Mouse (Mus musculus): Measurements from ENCODE around the gene Ift22.
"Not testable (repeated sequence)": the region's sequence is repeated elsewhere in the genome, so short reads cannot be mapped to it uniquely, and the experiment has no call there.

Gene Ift22

GRCm38 (mm10) chr5:136905630-136906029 lies 2.3 kb upstream of the Ift22 start:
- DNase-seq (ENCODE audit: low read depth, low spot score) = peak; percentile 71

- DNase-seq (ENCODE audit: low read depth, low spot score) = no peak
Measured at GRCm38 (mm10) chr5:136907587-136907986, 363 bp upstream of the Ift22 start.

GRCm38 (mm10) chr5:136914183-136914582 lies 6.2 kb downstream of the Ift22 start:
- DNase-seq (ENCODE audit: low read depth, low spot score) = no peak

GRCm38 (mm10) chr5:136917613-136918242 lies 9.8 kb downstream of the Ift22 start:
- DNase-seq (ENCODE audit: low read depth, low spot score) = no peak

- DNase-seq (ENCODE audit: low read depth, low spot score) = peak; percentile 91
Measured at GRCm38 (mm10) chr5:136918655-136919472, 10.9 kb downstream of the Ift22 start.

- DNase-seq (ENCODE audit: low read depth, low spot score) = no peak
Measured at GRCm38 (mm10) chr5:136919546-136920301, 11.8 kb downstream of the Ift22 start.

GRCm38 (mm10) chr5:136922830-136923229 lies 14.9 kb downstream of the Ift22 start:
- DNase-seq (ENCODE audit: low read depth, low spot score) = no peak

- no peak for DNase-seq (ENCODE audit: low read depth, low spot score)
Measured at GRCm38 (mm10) chr5:136923751-136924478, 16.0 kb downstream of the Ift22 start.

- DNase-seq (ENCODE audit: low read depth, low spot score) = peak; percentile 88
Measured at GRCm38 (mm10) chr5:136929073-136929472, 21.1 kb downstream of the Ift22 start.

- DNase-seq (ENCODE audit: low read depth, low spot score) = no peak
Measured at GRCm38 (mm10) chr5:136931896-136932295, 23.9 kb downstream of the Ift22 start.

- DNase-seq (ENCODE audit: low read depth, low spot score) = peak; percentile 17
Measured at GRCm38 (mm10) chr5:136932956-136933355, 25.0 kb downstream of the Ift22 start.

- DNase-seq (ENCODE audit: low read depth, low spot score) = no peak
Measured at GRCm38 (mm10) chr5:136933930-136934329, 26.0 kb downstream of the Ift22 start.

- DNase-seq (ENCODE audit: low read depth, low spot score) = peak; percentile 48
Measured at GRCm38 (mm10) chr5:136935905-136936695, 28.1 kb downstream of the Ift22 start.

- no peak for DNase-seq (ENCODE audit: low read depth, low spot score)
Measured at GRCm38 (mm10) chr5:136936750-136937149, 28.8 kb downstream of the Ift22 start.

- DNase-seq (ENCODE audit: low read depth, low spot score) = no peak
Measured at GRCm38 (mm10) chr5:136937621-136938020, 29.7 kb downstream of the Ift22 start.

GRCm38 (mm10) chr5:136939284-136939683 lies 31.3 kb downstream of the Ift22 start:
- DNase-seq (ENCODE audit: low read depth, low spot score) = peak; percentile 46

GRCm38 (mm10) chr5:136940029-136940428 lies 32.1 kb downstream of the Ift22 start:
- DNase-seq (ENCODE audit: low read depth, low spot score) = not testable (repeated sequence)

- no peak for DNase-seq (ENCODE audit: low read depth, low spot score)
Measured at GRCm38 (mm10) chr5:136940845-136941560, 33.1 kb downstream of the Ift22 start.

- no peak for DNase-seq (ENCODE audit: low read depth, low spot score)
Measured at GRCm38 (mm10) chr5:136942781-136943180, 34.8 kb downstream of the Ift22 start.

GRCm38 (mm10) chr5:136943382-136943781 lies 35.4 kb downstream of the Ift22 start:
- no peak for DNase-seq (ENCODE audit: low read depth, low spot score)

Measured in CD4-positive, CD25-positive, alpha-beta regulatory T cell, adult 2 months (primary cell).